Mouse (Mus musculus): Measurements from ENCODE around the gene Cntnap5c. TPM values are rescaled to one million over a fixed set of nuclear protein-coding genes. Genes with fewer than 3 reads are reported as not detected.

Gene Cntnap5c
- total RNA-seq, 2 experiments from 2014 or later, result not detected

- no peak for DNase-seq (ENCODE audit: low spot score in 2 of 2)
Measured at GRCm38 (mm10) chr17:58002845-58003244, 233.5 kb downstream of the Cntnap5c start.

GRCm38 (mm10) chr17:58003322-58003721, 234.0 kb downstream of the Cntnap5c start:
- no peak for DNase-seq (ENCODE audit: low spot score in 2 of 2)

- DNase-seq (ENCODE audit: low spot score in 2 of 2), result no peak
Measured at GRCm38 (mm10) chr17:58004491-58004890, 235.1 kb downstream of the Cntnap5c start.

- DNase-seq (ENCODE audit: low spot score in 2 of 2), result no peak
Measured at GRCm38 (mm10) chr17:58041178-58041577, 271.8 kb downstream of the Cntnap5c start.

GRCm38 (mm10) chr17:58045149-58045548, 275.8 kb downstream of the Cntnap5c start:
- no peak for DNase-seq (ENCODE audit: low spot score in 2 of 2)

GRCm38 (mm10) chr17:58069912-58070311, 300.5 kb downstream of the Cntnap5c start:
- DNase-seq (ENCODE audit: low spot score in 2 of 2), result no peak

- no peak for DNase-seq (ENCODE audit: low spot score in 2 of 2)
Measured at GRCm38 (mm10) chr17:58082676-58083075, 313.3 kb downstream of the Cntnap5c start.

- DNase-seq (ENCODE audit: low spot score in 2 of 2), result no peak
Measured at GRCm38 (mm10) chr17:58104505-58104904, 335.1 kb downstream of the Cntnap5c start.

- DNase-seq (ENCODE audit: low spot score in 2 of 2), result no peak
Measured at GRCm38 (mm10) chr17:58107901-58108300, 338.5 kb downstream of the Cntnap5c start.

GRCm38 (mm10) chr17:58108335-58108734, 339.0 kb downstream of the Cntnap5c start:
- DNase-seq (ENCODE audit: low spot score in 2 of 2), result no peak

GRCm38 (mm10) chr17:58187171-58187570, 417.8 kb downstream of the Cntnap5c start:
- DNase-seq (ENCODE audit: low spot score in 2 of 2), result no peak

- DNase-seq (ENCODE audit: low spot score in 2 of 2), result no peak
Measured at GRCm38 (mm10) chr17:58201148-58201547, 431.8 kb downstream of the Cntnap5c start.

- DNase-seq (ENCODE audit: low spot score in 2 of 2), result no peak
Measured at GRCm38 (mm10) chr17:58268058-58268457, 498.7 kb downstream of the Cntnap5c start.

- no peak for DNase-seq (ENCODE audit: low spot score in 2 of 2)
Measured at GRCm38 (mm10) chr17:58351310-58351709, 581.9 kb downstream of the Cntnap5c start.

- no peak for DNase-seq (ENCODE audit: low spot score in 2 of 2)
Measured at GRCm38 (mm10) chr17:58356224-58356623, 586.9 kb downstream of the Cntnap5c start.

GRCm38 (mm10) chr17:58363582-58364267, 594.4 kb downstream of the Cntnap5c start:
- DNase-seq (ENCODE audit: low spot score in 2 of 2), result no peak

GRCm38 (mm10) chr17:58370089-58370488, 600.7 kb downstream of the Cntnap5c start:
- DNase-seq (ENCODE audit: low spot score in 2 of 2), result no peak

- DNase-seq (ENCODE audit: low spot score in 2 of 2), result no peak
Measured at GRCm38 (mm10) chr17:58407769-58408168, 638.4 kb downstream of the Cntnap5c start.

- no peak for DNase-seq (ENCODE audit: low spot score in 2 of 2)
Measured at GRCm38 (mm10) chr17:58408756-58409155, 639.4 kb downstream of the Cntnap5c start.

- DNase-seq (ENCODE audit: low spot score in 2 of 2), result no peak
Measured at GRCm38 (mm10) chr17:58437443-58437842, 668.1 kb downstream of the Cntnap5c start.
